Mouse (Mus musculus) bone marrow, adult 2 months (tissue): ENCODE results near the gene Slc17a1.

Experiments
- CTCF ChIP-seq: fragments of 200-500 bp; IDR thresholded peaks from 2 replicates; pipeline ENCODE4 v1.5.1; 2011; ENCODE audit warnings: low read length, control low read depth; ENCODE audit not compliant: control insufficient read depth, insufficient read depth
- POLR2A ChIP-seq: fragments of 200-500 bp; IDR thresholded peaks from 2 replicates; pipeline ENCODE4 v1.6.1; 2011; ENCODE audit warnings: low read depth, mild to moderate bottlenecking, control low read depth, low read length, borderline replicate concordance; ENCODE audit not compliant: control insufficient read depth

- TF ChIP-seq CTCF (no peak), POLR2A (no peak)
Measured at GRCm38 (mm10) chr13:23898242-23898641, 30.7 kb downstream of the Slc17a1 start.
